Mouse (Mus musculus): ENCODE measurements around the gene Phox2b.

- TF ChIP-seq CTCF (IDR thresholded peaks at IDR 0.05; ENCODE audit: borderline replicate concordance, insufficient read depth, low read length) (no peak), POLR2A (IDR thresholded peaks at IDR 0.05; ENCODE audit: low read depth, low read length) (no peak)
These were observed 8.2 kb downstream of the Phox2b start for GRCm38 (mm10) chr5:67090856-67091255.

Measured in embryonic fibroblast, embryonic 13.5 days (primary cell).